Mouse (Mus musculus) right cerebral cortex, postnatal 14 days (tissue): ENCODE measurements around the gene Tm4sf4.
A peak's percentile ranks its signal among the peaks of the same experiment; 100 is the strongest.

Experiments used
- DNase-seq: peaks from one replicate; pipeline ENCODE4 v3.0.0; 2022

Gene Tm4sf4

DNA sequence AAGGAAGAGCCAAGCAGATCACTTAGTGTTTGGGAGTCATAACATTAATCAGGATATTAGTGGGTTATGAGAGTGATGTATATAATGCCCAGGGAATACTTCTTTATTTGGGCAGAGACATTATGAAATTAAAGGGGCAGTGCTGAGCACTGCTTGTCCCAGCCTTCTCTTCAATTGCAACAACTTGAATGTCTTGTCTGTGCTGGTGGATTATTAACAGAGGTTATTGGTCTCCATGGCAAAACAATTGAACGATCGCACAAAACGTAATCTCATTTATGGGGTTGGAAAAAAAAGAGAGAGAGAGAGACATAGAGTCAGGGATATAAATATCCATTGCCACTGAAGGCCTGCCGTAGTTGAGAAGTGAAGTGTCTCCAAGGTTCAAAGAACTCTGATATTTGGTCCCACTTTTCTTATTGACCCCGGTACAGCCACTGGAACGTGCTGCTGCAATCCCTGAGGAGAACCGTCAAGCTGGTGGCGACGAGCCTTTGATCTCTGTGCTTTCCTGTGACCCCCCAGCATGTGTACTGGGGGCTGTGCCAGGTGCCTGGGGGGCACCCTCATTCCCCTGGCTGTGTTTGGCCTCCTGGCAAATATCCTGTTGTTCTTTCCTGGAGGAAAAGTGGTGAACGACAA lies at the start of gene Tm4sf4:
Gene Tm4sf4 (plus strand): TSS at position 226 of the 642 bp plus-strand sequence.
- no peak for DNase-seq

DNA sequence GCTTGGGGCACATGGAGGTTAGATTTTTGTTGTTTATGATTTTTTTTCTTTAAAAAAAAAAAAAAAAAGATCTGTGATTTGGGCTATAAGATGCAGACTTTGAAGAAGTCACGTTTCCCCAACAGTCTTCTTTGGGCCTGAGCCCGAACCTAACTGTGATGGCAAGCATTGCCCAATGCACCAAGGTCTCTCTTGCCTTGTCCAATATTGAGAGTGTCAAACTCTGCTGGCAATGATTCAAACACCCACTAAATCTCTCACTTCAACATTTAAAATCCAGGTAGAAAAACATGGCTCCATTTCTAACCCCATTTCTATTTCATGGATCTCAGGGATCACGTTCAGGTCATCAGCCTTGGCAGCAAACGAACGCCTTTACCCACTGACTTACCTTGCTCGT lies 38.7 kb upstream of the Tm4sf4 start:
- DNase-seq, result no peak

DNA sequence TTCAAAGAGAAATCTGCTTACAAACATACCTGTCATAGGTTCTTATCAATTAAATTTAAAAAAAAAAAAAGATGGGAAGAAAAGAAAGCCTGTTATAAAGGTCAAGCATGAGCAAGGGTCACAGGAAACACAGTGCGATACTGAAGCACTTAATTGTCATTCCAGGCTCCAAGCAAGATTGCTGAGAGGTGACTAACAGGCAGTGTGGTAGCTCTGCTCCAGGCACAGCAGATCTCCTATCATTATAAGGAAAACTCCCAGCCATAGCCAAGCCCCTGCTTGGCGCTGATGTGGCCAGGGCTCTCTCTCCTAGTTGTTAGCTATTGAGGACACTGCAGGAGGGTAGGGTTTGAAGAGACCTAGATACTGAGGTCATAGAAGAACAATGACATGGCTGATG lies 38.2 kb upstream of the Tm4sf4 start:
- no peak for DNase-seq

DNA sequence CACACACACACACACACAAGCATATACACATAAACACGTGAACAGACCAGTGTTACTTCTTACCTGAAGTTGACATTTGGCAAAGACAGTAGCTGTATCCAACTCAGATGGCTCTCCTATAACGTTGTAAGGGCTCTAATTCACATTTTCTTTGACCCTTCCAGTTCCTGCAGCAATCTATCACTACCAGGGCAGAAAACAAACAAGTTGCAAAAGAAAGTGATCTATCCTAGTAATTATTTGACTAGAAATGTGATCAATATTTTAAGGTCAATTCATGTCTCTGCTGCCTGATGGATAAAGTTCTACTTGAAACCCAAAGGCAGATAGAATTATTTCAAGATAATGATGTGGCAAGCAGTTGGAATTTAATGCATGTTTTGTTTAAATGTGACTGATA lies 37.5 kb upstream of the Tm4sf4 start:
- no peak for DNase-seq

DNA sequence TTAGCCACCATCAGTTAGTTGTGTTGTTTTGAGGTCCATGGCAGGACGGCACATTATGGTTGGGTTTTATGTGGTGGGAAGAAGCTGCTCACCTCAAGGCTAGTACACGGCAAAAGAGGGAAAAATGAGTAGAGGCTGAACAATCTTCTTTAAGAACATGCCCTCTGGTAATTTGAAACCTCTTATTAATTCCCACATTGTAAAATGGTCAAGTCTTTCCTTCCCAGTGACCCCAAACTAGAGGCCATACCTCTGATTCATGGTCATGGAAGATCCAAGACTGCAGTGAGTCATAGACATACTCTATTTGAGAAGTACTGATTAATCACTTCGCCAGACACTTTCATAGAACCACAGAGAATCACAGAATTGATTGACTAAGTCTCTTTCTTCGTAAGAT lies 13.6 kb upstream of the Tm4sf4 start:
- no peak for DNase-seq

DNA sequence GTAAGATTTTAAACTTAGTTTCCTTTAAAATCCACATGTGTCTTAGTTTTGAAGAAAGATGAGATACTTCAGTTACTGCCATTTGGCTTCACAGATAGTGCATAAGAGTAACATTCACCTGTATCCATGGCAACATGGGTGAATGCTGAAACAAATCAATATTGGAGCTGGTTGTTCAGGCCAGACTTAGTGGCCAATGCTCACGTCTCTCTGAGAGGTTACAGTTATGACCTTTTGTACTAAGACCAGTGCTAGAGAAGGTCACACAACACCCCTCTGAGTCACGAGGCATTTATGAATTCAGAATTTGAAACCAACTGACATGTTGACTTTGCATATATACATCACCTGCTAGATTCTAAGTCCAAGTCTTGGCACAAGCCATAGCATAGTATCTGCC lies 4.9 kb upstream of the Tm4sf4 start:
- DNase-seq, result no peak

DNA sequence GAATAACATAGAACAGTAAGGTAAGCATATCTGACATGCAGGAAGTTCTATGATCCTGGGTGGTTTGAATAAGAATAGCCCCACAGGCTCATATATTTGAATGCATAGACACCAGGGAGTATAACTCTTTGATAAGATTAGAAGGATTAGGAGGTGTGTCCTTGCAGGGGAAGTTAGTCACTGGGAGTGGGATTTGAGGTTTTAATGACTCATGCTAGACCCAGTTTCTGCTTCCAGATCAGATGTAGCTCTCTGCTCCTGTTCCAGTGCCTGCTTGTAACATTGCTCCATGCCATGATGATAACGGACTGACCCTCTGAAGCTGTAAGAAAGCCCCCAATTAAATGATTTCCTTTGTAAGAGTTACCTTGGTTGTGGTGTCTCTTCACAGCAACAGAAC lies 4.5 kb upstream of the Tm4sf4 start:
- DNase-seq, result no peak

DNA sequence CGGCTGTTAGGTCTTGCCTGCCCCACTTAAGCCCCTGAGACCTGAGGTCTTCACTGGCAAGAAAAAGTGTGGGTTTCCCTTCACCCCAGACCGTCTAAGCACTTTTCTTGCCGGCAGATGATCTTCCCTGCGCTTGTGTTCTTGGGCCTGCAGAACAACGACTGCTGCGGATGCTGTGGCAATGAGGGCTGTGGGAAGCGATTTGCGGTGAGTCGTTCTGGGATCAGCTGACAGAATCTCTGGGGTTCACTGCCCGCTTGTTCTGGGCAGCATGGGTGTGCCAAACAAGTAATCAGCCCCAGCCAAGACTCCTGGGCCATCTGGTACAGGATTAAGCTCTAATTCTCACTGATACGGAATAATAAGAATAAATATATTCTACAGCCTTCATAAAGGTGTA lies 1.2 kb downstream of the Tm4sf4 start:
- DNase-seq, result no peak

DNA sequence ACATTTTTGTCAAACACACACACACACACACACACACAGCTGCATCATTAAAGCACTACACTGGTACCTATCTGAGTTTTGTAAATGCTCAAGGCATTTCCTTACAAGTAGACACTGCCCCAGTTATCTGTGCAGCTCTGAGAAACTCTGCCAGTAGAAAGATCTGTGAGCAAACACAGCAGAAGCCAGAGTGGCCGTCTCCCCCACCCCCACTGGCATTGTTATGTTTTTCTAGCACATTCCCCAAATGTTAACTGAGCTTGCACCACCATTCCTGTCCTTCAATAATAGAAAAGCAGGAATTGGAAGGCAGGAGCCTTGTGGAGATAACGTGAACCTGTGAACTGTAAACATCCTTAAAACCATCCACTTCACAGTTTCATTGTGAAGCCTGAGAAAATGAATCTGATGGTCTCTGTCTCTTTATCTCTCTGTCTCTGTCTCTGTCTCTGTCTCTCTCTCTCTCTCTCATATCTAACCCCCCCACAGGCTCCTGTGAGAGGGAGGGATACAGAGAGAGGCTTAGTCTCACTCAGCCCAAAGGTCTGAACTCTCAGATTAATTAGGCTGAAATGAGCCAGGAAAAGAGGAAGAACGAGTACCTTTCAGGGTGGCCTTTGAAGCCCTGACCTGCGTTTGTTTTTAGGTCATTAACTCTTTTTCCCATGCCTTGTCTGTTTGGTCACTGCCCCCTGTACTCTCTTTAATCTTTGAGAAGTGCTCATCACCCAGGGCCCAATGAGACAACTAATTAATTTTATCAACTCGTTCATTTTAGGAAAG lies 3.8 kb downstream of the Tm4sf4 start:
- DNase-seq, result no peak

DNA sequence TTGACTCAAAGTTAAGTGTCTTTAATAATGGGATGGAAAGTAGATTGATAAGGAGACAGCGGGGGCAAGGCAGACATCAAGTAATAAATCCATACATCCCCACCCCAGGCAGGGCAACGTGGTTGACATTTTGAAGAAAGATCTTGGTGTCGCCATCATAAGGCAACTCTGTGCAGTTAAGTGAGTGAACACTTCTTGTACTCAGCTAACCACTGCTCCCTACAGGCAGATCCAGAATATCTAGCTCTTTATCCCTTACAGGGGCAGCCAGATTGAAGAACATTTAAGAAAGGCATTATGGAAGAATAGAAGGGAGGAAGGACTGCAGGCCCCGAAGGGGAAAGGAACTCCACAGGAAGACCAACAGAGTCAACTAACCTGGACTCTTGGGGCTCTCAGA lies 4.4 kb downstream of the Tm4sf4 start:
- no peak for DNase-seq

DNA sequence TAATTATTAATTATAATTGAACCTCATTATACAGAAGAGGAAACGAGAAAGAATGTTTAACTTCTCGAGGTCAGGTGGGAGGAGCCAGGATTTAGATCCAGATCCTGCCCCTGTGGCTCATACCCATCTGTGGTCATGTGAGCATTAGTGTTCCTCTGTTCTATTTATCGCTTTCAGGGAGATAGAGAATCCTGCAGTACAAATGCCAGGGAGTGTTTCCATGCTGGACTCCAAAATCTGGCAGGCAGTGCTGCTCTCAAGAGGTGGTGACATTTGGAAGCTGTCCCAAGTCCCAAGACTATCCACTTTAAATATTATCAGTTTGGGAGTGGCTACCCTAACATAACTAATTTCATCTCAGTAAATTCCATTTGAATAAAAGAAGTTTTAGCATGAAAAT lies 6.6 kb downstream of the Tm4sf4 start:
- no peak for DNase-seq

DNA sequence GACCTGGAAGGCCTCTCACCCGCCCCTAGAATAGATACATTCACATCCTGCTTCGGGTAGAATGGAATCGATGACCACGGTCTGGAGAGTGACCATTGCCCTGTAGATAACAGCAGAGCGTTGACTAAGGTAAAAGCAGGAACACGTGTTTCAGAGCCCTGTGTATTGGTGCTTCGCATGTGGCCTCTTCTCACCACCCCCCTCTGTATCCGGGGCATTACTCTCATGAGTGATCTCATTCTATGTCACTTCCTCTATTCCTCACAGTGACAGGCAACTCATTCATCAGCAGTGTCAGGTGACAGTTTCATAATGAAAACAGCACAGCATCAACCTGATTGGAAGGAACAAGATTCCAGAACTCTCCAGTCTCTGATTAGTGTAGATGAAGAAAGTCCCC lies 10.2 kb downstream of the Tm4sf4 start:
- no peak for DNase-seq

DNA sequence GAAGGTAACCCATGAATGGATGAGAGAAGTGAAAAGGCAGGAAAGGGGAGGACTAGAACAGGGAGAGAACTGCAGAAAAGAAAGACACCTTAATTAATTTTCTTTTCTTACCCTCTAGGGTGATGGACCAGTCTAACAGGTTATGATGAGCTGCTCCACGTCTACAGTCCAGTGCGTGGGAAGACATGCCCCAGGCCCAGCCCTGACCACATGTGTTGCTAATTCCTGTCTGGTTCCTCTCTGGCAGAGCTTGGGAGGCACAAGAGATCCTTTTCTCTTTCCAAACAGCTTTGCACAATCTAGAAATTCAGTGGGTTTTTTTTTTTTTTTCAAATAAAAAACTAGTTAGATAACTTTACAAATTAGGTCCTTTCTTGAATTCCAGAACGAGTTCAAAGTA lies 15.8 kb downstream of the Tm4sf4 start:
- DNase-seq, result no peak

DNA sequence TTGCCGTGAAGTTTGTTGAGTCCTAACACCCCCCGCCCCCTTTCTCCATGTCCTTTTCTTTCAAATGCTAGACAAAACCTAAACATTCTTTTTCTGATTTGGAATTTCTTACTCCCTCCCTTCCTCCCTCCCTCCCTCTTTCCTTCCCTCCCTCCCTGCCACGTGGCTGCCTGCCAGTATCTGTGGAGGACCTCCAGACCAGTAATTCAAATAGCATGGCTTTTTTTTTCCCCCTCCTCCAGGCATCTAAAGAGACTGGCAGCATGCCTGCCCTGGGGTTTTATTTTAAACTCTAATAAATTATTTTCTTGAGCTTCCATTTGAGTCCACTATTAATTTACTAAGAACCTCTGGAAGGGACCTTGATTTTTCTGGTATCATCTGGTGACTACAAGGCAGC lies 20.6 kb downstream of the Tm4sf4 start:
- no peak for DNase-seq

DNA sequence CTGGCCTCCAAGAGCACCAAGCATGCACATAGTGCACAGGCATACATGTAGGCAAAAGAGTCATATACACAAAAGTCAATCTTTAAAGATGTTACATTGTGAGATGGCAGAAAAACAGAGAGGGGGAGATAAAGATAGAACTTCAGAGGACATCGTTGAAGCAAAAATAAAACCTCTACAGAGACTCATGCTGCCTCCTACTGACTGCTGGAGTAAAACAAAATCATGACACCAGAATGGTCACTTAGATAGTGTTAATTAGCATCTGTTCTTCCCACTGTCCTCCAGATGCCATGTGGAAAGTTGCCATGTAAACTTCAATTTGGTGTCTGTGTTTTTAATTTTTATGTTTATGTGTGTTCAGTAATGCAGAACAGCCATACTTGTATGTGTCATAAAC lies 22.8 kb downstream of the Tm4sf4 start:
- no peak for DNase-seq

DNA sequence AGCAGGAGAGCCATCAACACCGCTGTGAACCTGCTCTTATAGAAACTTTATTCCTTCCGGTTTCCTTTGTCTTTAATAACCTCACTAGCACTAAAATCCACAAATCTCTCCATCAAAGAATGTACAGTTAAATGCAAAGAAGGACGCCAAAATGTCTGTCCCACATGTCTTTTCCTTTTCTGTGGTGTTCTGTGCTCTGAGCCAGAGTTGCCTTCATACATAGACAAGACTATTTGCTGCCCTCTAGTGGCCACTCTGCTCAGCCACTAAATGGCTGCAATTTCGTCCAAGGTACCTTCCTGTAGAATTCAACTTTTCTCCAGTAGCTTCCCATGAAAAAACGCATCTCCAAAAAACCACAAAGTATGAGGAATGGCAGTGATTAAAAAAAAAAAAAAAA lies 23.3 kb downstream of the Tm4sf4 start:
- DNase-seq, result peak; percentile 78

DNA sequence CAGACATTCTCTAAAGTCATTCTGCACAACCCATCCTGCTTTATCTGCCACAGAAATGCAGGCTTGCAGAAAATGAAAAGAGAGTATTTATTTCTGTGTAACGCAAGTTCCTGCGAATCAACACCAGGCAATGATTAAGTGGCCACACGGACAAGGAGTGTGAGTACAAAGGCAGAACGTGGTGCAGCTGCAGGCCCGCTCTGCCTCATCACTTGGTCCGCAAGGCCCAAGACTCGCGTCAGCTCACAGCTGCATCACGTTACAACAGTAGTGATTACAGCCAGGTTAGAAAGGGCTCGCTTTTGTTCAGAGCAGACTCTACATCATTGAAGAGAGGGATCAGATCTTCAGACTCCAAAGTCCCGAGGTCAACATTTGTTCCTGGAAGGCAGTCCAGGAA lies 33.5 kb downstream of the Tm4sf4 start:
- no peak for DNase-seq

DNA sequence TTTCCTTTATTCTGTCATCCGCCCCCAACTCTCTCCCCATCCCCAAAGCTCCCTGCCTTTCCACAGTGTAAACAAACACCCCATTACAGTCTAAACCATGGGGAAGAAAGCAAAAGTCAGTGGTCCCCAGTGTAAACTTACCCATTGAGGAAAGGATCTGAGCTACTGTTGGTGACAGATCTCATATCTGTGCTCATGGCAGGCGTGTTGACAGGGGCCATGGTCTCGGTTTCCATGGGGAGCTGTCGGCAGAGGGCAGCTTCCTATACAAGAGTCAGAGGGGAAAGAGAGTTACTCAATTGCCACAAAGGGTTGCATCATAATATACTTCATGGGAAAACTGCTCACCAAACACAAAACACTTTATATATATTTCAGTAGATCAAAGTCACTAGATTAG lies 38.2 kb downstream of the Tm4sf4 start:
- no peak for DNase-seq

DNA sequence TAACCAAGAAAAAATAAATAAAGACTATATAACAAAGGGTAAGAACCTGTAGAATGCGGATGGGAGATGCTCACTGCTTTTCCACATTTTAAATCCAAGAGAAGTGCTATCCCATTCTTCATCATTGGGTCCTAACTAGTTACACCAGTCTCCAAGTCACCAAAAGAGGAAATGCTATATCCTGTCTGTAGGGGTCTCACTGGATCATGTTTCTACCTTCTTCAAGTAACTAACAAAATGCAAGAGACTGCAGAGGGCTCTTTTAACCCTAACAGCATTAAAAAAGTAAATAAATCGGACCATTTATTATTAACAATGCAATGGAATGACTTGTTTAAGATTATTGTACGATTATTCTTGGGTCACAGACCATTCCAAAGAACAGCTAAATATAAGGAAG lies 41.2 kb downstream of the Tm4sf4 start:
- DNase-seq, result no peak

DNA sequence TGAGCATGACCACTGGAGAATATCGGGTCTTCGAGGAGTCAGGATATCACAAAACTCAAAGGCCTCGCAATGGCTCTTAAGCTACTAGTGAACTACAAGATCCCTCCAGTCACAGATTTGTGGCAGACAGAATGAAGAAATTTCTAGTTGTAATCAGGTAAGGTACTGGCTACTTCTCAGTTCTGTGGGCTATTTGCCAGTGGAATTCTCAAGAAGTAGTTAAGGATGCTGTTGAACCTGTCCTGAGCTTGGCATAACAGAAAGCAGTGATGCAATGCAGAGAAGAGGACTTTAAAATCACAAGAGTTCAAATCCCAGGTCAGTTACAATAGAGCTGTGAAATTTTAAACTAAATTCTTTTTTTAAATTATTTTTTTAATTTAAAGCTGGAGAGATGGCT lies 44.2 kb downstream of the Tm4sf4 start:
- DNase-seq, result no peak

DNA sequence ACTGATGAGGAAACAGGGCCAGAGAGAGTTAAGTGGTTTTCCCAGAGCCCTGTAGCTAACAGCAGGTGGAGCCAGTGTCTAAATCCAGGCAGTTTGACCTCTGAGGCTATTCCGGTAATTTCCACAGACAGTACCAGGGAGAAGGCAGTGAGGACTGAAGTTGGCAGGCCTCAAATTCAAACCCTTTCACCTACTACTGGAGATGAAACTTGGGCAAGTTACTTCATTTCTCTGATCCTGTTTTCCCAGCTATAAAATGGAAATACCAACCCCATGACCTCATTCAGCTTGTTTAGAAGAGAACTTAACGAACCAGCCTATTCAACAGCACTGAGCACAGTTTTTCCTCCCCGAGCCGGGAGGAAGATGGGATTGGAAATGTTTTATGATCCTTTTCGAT lies 45.2 kb downstream of the Tm4sf4 start:
- DNase-seq, result peak; percentile 15

DNA sequence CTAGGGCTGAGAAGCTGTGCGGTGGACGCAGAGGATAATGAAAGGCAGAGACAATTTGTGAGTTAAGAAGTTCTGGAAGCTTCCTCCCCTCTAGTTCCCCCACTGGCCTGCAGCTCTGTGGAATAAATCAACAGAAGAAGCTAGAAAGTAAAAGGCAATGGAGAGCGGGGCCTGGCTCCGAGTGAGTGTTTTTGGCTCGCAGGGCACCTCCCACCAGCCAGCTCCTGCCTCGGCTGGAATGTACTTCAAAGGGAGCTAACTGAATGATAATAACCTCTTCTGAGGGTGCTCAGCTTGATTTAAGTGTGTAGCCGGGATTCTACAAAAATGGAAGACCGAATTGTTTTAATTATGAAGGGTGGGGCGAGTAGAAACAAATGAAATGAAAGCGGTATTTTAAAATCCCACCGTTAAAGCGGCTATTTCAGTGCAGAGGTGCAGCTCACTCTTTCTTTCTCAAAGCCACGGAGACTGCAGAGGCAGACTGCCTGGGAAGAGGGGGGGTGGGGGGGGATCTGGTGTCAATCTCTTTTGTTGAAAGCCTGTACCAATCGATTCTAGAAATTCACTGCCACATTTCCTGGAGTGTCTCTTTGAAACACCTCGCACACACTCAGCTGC lies 46.0 kb downstream of the Tm4sf4 start:
- DNase-seq, result peak; percentile 17

DNA sequence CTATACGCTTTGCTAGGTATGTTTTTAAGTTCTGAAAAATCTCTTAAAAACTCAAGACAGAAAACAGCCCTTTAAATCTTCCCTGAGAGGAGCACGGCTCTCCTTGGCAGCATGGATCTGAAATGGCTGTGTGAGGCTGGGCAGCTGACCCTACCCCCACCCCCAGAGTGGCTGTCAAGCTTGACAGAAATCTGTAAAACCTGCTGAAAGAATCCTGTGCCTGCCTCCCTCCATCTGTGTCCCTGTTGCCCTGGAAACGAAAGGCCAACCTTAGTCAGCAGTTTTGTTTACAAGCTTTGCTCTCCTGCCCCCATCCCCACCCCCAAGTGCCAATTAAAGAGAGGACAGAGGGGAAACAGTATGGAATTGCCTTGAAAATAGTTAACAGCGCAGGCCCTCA lies 47.3 kb downstream of the Tm4sf4 start:
- DNase-seq, result no peak

DNA sequence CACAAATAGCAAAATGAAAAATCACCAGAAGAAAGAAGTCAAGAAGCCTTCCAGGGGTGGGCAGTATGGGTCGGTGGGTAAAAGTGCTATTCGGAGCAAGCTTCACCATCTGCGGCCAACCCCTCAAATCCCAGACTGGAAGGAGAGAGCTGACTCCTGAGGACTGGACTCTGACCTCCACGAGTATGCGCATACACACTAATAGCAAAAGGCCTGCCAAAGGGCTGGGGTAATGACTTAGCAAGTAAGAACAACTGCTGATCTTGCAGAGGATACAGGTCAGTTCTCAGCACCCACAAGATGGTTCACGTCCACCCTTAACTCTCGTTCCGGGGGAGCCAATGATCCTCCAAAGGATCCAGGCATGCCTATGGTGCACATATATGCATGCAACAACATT lies 49.3 kb downstream of the Tm4sf4 start:
- DNase-seq, result no peak

DNA sequence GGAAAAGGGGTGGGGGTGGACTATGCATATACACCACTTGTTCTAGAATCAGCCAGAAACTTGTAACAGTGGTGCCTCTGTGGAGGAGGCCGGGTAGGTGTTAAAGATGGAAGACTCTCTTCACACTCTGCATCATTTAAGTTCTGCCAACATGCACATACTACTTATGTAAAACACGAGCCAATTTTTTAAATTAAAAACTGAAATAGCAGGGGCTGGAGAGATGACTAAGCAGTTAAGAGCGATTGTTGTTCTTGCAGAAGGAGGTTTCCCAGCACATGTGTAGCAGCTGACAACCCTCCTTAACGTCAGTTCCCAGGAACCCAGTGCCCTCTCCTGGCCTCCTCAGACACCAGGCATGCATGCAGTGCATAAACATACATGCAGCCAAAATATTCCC lies 55.5 kb downstream of the Tm4sf4 start:
- DNase-seq, result no peak
